Mouse (Mus musculus) megakaryocyte, embryonic 14.5 days (primary cell): Measurements from ENCODE around the gene Rbsn. TPM values are rescaled to one million over a fixed set of nuclear protein-coding genes. Genes with fewer than 3 reads are reported as not detected.

Source experiments
- H3K27me3 ChIP-seq: replicated peaks from 2 replicates; pipeline ENCODE3; 2012; ENCODE audit warnings: inconsistent platforms
- H3K36me3 ChIP-seq: replicated peaks from 2 replicates; pipeline ENCODE3; 2012; ENCODE audit warnings: low read length, inconsistent platforms, mixed read lengths
- H3K4me1 ChIP-seq: 2 replicates; pipeline ENCODE4 v1.6.1; 2012; ENCODE audit warnings: inconsistent platforms
- H3K4me3 ChIP-seq: replicated peaks from 2 replicates; pipeline ENCODE3; 2012; ENCODE audit warnings: moderate library complexity, mild to moderate bottlenecking, inconsistent platforms
- H3K9me3 ChIP-seq: 2 replicates; pipeline ENCODE4 v1.6.1; 2012; ENCODE audit warnings: inconsistent platforms
- FLI1 ChIP-seq: IDR thresholded peaks from 2 replicates; pipeline ENCODE4 v1.6.1; 2012; ENCODE audit warnings: low read length, inconsistent platforms, mixed read lengths
- GATA1 ChIP-seq: IDR thresholded peaks from 3 replicates; pipeline ENCODE4 v1.6.1; 2012; ENCODE audit warnings: mixed read lengths, low read length, inconsistent platforms, borderline replicate concordance
- polyA plus RNA-seq: library from polyadenylated mRNA; stranded (reverse); fragments of >175 nt; gene quantifications from 2 replicates; pipeline ENCODE4 v1.2.3, GENCODE M21; 2012; ENCODE audit warnings: low replicate concordance; ENCODE audit not compliant: insufficient read depth

Gene Rbsn
- 1.3 and 2.2 TPM in 2 replicates for polyA plus RNA-seq

GRCm38 (mm10) chr6:92214773-92215449 is at the start of gene Rbsn:
TSS of gene Rbsn (minus strand) at chr6:92214925.
- no peaks in the 10 kb centered on the region for H3K9me3 ChIP-seq
- peaks cover 26% of the 10 kb centered on the region for H3K4me1 ChIP-seq
- peaks cover 8% of the 10 kb centered on the region for H3K27me3 ChIP-seq
- TF ChIP-seq FLI1 = 0 out of 2 replicates have a peak, but pooled peaks have one; percentile 26
- no peak for TF ChIP-seq GATA1
- peak within 1 kb of the TSS; percentile 100 for H3K4me3 ChIP-seq
- peaks cover 17% of the 10 kb centered on the region for H3K36me3 ChIP-seq

- TF ChIP-seq GATA1 = no peak
- no peak for TF ChIP-seq FLI1
- H3K4me3 ChIP-seq = no peak overlapping the region
- H3K4me1 ChIP-seq = no peaks in the 10 kb centered on the region
- peaks cover 13% of the 10 kb centered on the region for H3K9me3 ChIP-seq
- peaks cover 15% of the 10 kb centered on the region for H3K27me3 ChIP-seq
- H3K36me3 ChIP-seq = no peaks in the 10 kb centered on the region
These were observed 46.6 kb upstream of the Rbsn start for GRCm38 (mm10) chr6:92261162-92261843.

- H3K9me3 ChIP-seq = peaks cover 29% of the 10 kb centered on the region
- H3K4me3 ChIP-seq = no peak overlapping the region
- TF ChIP-seq FLI1 = no peak
- no peak for TF ChIP-seq GATA1
- 0 out of 2 replicates have a peak, but pooled peaks cover 4% of the 10 kb centered on the region for H3K4me1 ChIP-seq
- H3K36me3 ChIP-seq = no peaks in the 10 kb centered on the region
- H3K27me3 ChIP-seq = peaks cover 12% of the 10 kb centered on the region
These were observed 40.6 kb upstream of the Rbsn start for GRCm38 (mm10) chr6:92255346-92255745.

- Histone ChIP-seq H3K27me3 (peaks cover 10% of the 10 kb centered on the region), H3K4me1 (0 out of 2 replicates have a peak, but pooled peaks cover 4% of the 10 kb centered on the region), H3K36me3 (no peaks in the 10 kb centered on the region), H3K9me3 (peaks cover 29% of the 10 kb centered on the region), H3K4me3 (no peak overlapping the region)
- TF ChIP-seq GATA1 (no peak), FLI1 (no peak)
These were observed 38.6 kb upstream of the Rbsn start for GRCm38 (mm10) chr6:92253253-92253870.

- Histone ChIP-seq H3K36me3 (no peaks in the 10 kb centered on the region), H3K9me3 (0 out of 2 replicates have a peak, but pooled peaks cover 3% of the 10 kb centered on the region), H3K4me3 (no peak overlapping the region), H3K4me1 (peaks cover 3% of the 10 kb centered on the region; the same call in 1 of the 2 replicates), H3K27me3 (peaks cover 60% of the 10 kb centered on the region)
- TF ChIP-seq GATA1 = no peak
- no peak for TF ChIP-seq FLI1
These were observed 32.6 kb upstream of the Rbsn start for GRCm38 (mm10) chr6:92247215-92247919.

GRCm38 (mm10) chr6:92246335-92246734 is 31.6 kb upstream of the Rbsn start:
- peaks cover 4% of the 10 kb centered on the region for H3K4me1 ChIP-seq
- TF ChIP-seq GATA1 (no peak), FLI1 (no peak)
- no peaks in the 10 kb centered on the region for H3K9me3 ChIP-seq
- peaks cover 60% of the 10 kb centered on the region for H3K27me3 ChIP-seq
- no peak overlapping the region for H3K4me3 ChIP-seq
- H3K36me3 ChIP-seq = no peaks in the 10 kb centered on the region

- Histone ChIP-seq H3K27me3 (peaks cover 60% of the 10 kb centered on the region), H3K4me3 (no peak within 1 kb of the TSS), H3K9me3 (no peaks in the 10 kb centered on the region), H3K4me1 (peaks cover 9% of the 10 kb centered on the region), H3K36me3 (no peaks in the 10 kb centered on the region)
- TF ChIP-seq GATA1 (no peak), FLI1 (no peak)
These were observed 29.9 kb upstream of the Rbsn start, which contains the start of gene Trh for GRCm38 (mm10) chr6:92244591-92244990. TSS of gene Trh (minus strand) at chr6:92244650.

GRCm38 (mm10) chr6:92241178-92241906 is 26.6 kb upstream of the Rbsn start:
- peaks cover 43% of the 10 kb centered on the region for H3K27me3 ChIP-seq
- TF ChIP-seq GATA1 = no peak
- no peak for TF ChIP-seq FLI1

GRCm38 (mm10) chr6:92235036-92235435 is 20.3 kb upstream of the Rbsn start:
- Histone ChIP-seq H3K27me3 (peaks cover 25% of the 10 kb centered on the region), H3K4me1 (no peaks in the 10 kb centered on the region), H3K36me3 (no peaks in the 10 kb centered on the region), H3K4me3 (no peak overlapping the region), H3K9me3 (no peaks in the 10 kb centered on the region)
- TF ChIP-seq GATA1 (no peak), FLI1 (no peak)

More at GRCm38 (mm10) chr6:92241178-92241906, 26.6 kb upstream of the Rbsn start:
- Histone ChIP-seq H3K4me3 (peak overlapping the region; percentile 46), H3K4me1 (peaks cover 9% of the 10 kb centered on the region), H3K9me3 (no peaks in the 10 kb centered on the region), H3K36me3 (no peaks in the 10 kb centered on the region)
